Mouse (Mus musculus) bone marrow, adult 2 months (tissue): ENCODE results near the gene Pcolce2. TPM values are rescaled to one million over a fixed set of nuclear protein-coding genes. Genes with fewer than 3 reads are reported as not detected.

Experiments used
- H3K27ac ChIP-seq: fragments of 200-500 bp; 2 replicates; pipeline ENCODE4 v1.5.1; 2012; ENCODE audit warnings: low read depth, mild to moderate bottlenecking, control low read depth, inconsistent platforms, low read length; ENCODE audit not compliant: control insufficient read depth, poor library complexity, insufficient read depth
- H3K4me1 ChIP-seq: fragments of 200-500 bp; 2 replicates; pipeline ENCODE4 v1.6.1; 2011; ENCODE audit warnings: low read length; ENCODE audit not compliant: control insufficient read depth, insufficient read depth
- H3K4me3 ChIP-seq: fragments of 200-500 bp; replicated peaks from 2 replicates; pipeline ENCODE3; 2011; ENCODE audit warnings: mild to moderate bottlenecking, low read depth, low read length, control low read depth; ENCODE audit not compliant: control insufficient read depth
- CTCF ChIP-seq: fragments of 200-500 bp; IDR thresholded peaks from 2 replicates; pipeline ENCODE4 v1.5.1; 2011; ENCODE audit warnings: low read length, control low read depth; ENCODE audit not compliant: control insufficient read depth, insufficient read depth
- POLR2A ChIP-seq: fragments of 200-500 bp; IDR thresholded peaks from 2 replicates; pipeline ENCODE4 v1.6.1; 2011; ENCODE audit warnings: low read depth, mild to moderate bottlenecking, control low read depth, low read length, borderline replicate concordance; ENCODE audit not compliant: control insufficient read depth
- WGBS: fragments of 180-500 bp; shearing (Covaris S2); methylation state at CpG from one replicate; pipeline ENCODE4 v1.1.7; 2018; 5-methylcytosine and 5-hydroxymethylcytosine counted together
- polyA plus RNA-seq: library from polyadenylated mRNA; stranded (reverse); fragments of >200 nt; gene quantifications from 2 replicates; pipeline ENCODE4 v1.2.4, GENCODE M21; 2011; ENCODE audit warnings: low replicate concordance; ENCODE audit not compliant: missing spikeins, insufficient read depth, insufficient read length

Pcolce2 gene
- polyA plus RNA-seq, 1 experiment = 1.6 TPM

GRCm38 (mm10) chr9:95668306-95668705, 30.9 kb downstream of the Pcolce2 start:
- Histone ChIP-seq H3K4me3 (no peak overlapping the region), H3K4me1 (no peaks in the 10 kb centered on the region), H3K27ac (no peak overlapping the region)
- 78% methylated on average over 5 of the region's 5 CpGs for WGBS
- TF ChIP-seq POLR2A (no peak), CTCF (no peak)

- WGBS = 90% methylated on average over 3 of the region's 3 CpGs
- Histone ChIP-seq H3K4me1 (no peaks in the 10 kb centered on the region), H3K27ac (no peak overlapping the region), H3K4me3 (no peak overlapping the region)
- TF ChIP-seq POLR2A = no peak
- TF ChIP-seq CTCF = no peak
Observed at GRCm38 (mm10) chr9:95672331-95672730, 34.9 kb downstream of the Pcolce2 start.

GRCm38 (mm10) chr9:95672760-95673159, 35.4 kb downstream of the Pcolce2 start:
- TF ChIP-seq POLR2A (no peak), CTCF (peak; percentile 24; the same call in 1 of the 2 replicates)
- WGBS = 76% methylated on average over 6 of the region's 6 CpGs
- no peak overlapping the region for H3K4me3 ChIP-seq
- no peak overlapping the region for H3K27ac ChIP-seq
- no peaks in the 10 kb centered on the region for H3K4me1 ChIP-seq

GRCm38 (mm10) chr9:95675064-95675699, 37.8 kb downstream of the Pcolce2 start:
- WGBS = 81% methylated on average over 9 of the region's 9 CpGs
- TF ChIP-seq CTCF (no peak), POLR2A (no peak)
- Histone ChIP-seq H3K4me3 (no peak overlapping the region), H3K4me1 (no peaks in the 10 kb centered on the region), H3K27ac (no peak overlapping the region)

GRCm38 (mm10) chr9:95676021-95676420, 38.6 kb downstream of the Pcolce2 start:
- Histone ChIP-seq H3K4me1 (no peaks in the 10 kb centered on the region), H3K27ac (no peak overlapping the region), H3K4me3 (no peak overlapping the region)
- WGBS = 89% methylated on average over 4 of the region's 4 CpGs
- TF ChIP-seq CTCF = no peak
- no peak for TF ChIP-seq POLR2A

- 73% methylated on average over 7 of the region's 7 CpGs for WGBS
- no peak for TF ChIP-seq CTCF
- TF ChIP-seq POLR2A = no peak
- no peak overlapping the region for H3K27ac ChIP-seq
Observed at GRCm38 (mm10) chr9:95679966-95680365, 42.6 kb downstream of the Pcolce2 start.

GRCm38 (mm10) chr9:95680691-95681090, 43.3 kb downstream of the Pcolce2 start:
- WGBS = 82% methylated on average over 11 of the region's 11 CpGs
- Histone ChIP-seq H3K4me1 (no peaks in the 10 kb centered on the region), H3K4me3 (no peak overlapping the region), H3K27ac (no peak overlapping the region)
- TF ChIP-seq CTCF = no peak
- no peak for TF ChIP-seq POLR2A

More at GRCm38 (mm10) chr9:95679966-95680365, 42.6 kb downstream of the Pcolce2 start:
- Histone ChIP-seq H3K4me1 (no peaks in the 10 kb centered on the region), H3K4me3 (no peak overlapping the region)

GRCm38 (mm10) chr9:95685660-95686440, 48.4 kb downstream of the Pcolce2 start:
- no peak overlapping the region for H3K4me3 ChIP-seq
- WGBS = 77% methylated on average over 11 of the region's 11 CpGs
- H3K27ac ChIP-seq = no peak overlapping the region
- no peaks in the 10 kb centered on the region for H3K4me1 ChIP-seq
- TF ChIP-seq CTCF (no peak), POLR2A (no peak)

GRCm38 (mm10) chr9:95688064-95688463, 50.7 kb downstream of the Pcolce2 start:
- Histone ChIP-seq H3K4me1 (no peaks in the 10 kb centered on the region), H3K4me3 (no peak overlapping the region), H3K27ac (no peak overlapping the region)
- 43% methylated on average over 3 of the region's 3 CpGs for WGBS
- TF ChIP-seq CTCF = peak; percentile 55
- TF ChIP-seq POLR2A = no peak
